Comparison of ENCODE assay signal across 9 mouse cellular contexts in genomic region chr14:51912391-51913061, GRCm38 (mm10). TPM values are rescaled to one million over a fixed set of nuclear protein-coding genes. Genes with fewer than 3 reads are reported as not detected.
DNase-seq lines count a peak whose midpoint lies in the region; ATAC-seq lines count a peak whose summit lies in the region.
"Had no signal": no experiment of that assay in that cellular context is flagged by ENCODE, and none has a peak within 500 bp of the region (broad histone marks: within the 10 kb centered on the region; RNA-seq: fewer than 3 reads in every experiment).

No protein-coding gene starts in this region.

- peak; percentile 97 for DNase-seq in heart, adult 11 months
- DNase-seq in heart, postnatal 25 days (ENCODE audit: low spot score) = no peak
- peak; percentile 35 to 60 for DNase-seq in heart, postnatal 36 days
- peak; percentile 78 for DNase-seq in skeletal muscle tissue, adult 2 months (ENCODE audit: low read depth, low spot score)
- DNase-seq in layer of hippocampus, adult 18-20 months (ENCODE audit: low spot score in 2 of 2) = no peak
- DNase-seq in yolk sac, embryonic 10.5 days (ENCODE audit: low spot score) = no peak

- peak overlapping the region; percentile 97 for H3K4me2 ChIP-seq in limb, embryonic 13.5 days (replicated peaks)

- peak overlapping the region; percentile 86 for H3K27ac ChIP-seq in brown adipose tissue, adult 24 weeks (replicated peaks; ENCODE audit: low read depth, low read length)
- peak overlapping the region; percentile 91; the same call in 1 of the 2 replicates for H3K27ac ChIP-seq in limb, embryonic 13.5 days
- H3K27ac ChIP-seq: macrophage had no signal

- intact Hi-C loops in heart, postnatal 25 days (cut with DNase I) = no loop called here
- intact Hi-C loops in heart, postnatal 36 days (cut with DNase I) = no loop called here

- 0 out of 2 replicates have a peak, but pooled peaks have one; percentile 7 for ATAC-seq in limb, embryonic 13.5 days (ENCODE audit: low FRiP score, low read depth)

- H3K9ac ChIP-seq in limb, embryonic 13.5 days = peak overlapping the region; percentile 69

- 9% methylated on average over 14 of the region's 14 CpGs for WGBS in limb, embryonic 13.5 days

- H3K4me1 ChIP-seq in brown adipose tissue, adult 24 weeks (ENCODE audit: control insufficient read depth, insufficient read depth, insufficient read length, low read length) = no peaks in the 10 kb centered on the region
- H3K4me1 ChIP-seq in limb, embryonic 13.5 days = peaks cover 33% of the 10 kb centered on the region

- H3K4me3 ChIP-seq in brown adipose tissue, adult 24 weeks (ENCODE audit: insufficient read depth, low read depth, low read length) = peak overlapping the region; percentile 90
- H3K4me3 ChIP-seq in limb, embryonic 13.5 days = peak overlapping the region; percentile 61

- peaks cover 20% of the 10 kb centered on the region for H3K36me3 ChIP-seq in limb, embryonic 13.5 days

- no peaks in the 10 kb centered on the region for H3K9me3 ChIP-seq in limb, embryonic 13.5 days

- peaks cover 5% of the 10 kb centered on the region; the same call in 1 of the 2 replicates for H3K27me3 ChIP-seq in limb, embryonic 13.5 days

RNA-seq across cellular contexts. Expression of gene Ndrg2, which starts 1.4 kb away (rescaled TPM):
- total RNA-seq in heart, postnatal 25 days (2021) = 1,000 to 10,000 TPM; 1,299 to 1,387 TPM
- polyA plus RNA-seq in brown adipose tissue, adult 24 weeks (2012; ENCODE audit: insufficient read depth, insufficient read length, missing spikeins) = 243 and 259 TPM in 2 replicates
- total RNA-seq in heart, postnatal 36 days (2021) = 1,000 to 10,000 TPM; 1,444 to 1,487 TPM
- 53.1 and 61.8 TPM in 2 replicates for polyA plus RNA-seq in limb, embryonic 13.5 days (2015; fragmentation: Nextera tagmentation; extraction: Ambion mirVana)
- total RNA-seq in layer of hippocampus, adult 18-20 months (2021) = 1,000 to 10,000 TPM in 1 of 2 experiments, 100 to 1,000 TPM in 1; 922 to 1,028 TPM
- polyA plus RNA-seq: macrophage had no signal

RNA-seq across cellular contexts. Expression of gene Tppp2, which starts 5.7 kb away (rescaled TPM):
- not detected for total RNA-seq in heart, postnatal 25 days (2021)
- not detected in 2 replicates for polyA plus RNA-seq in brown adipose tissue, adult 24 weeks (2012; ENCODE audit: insufficient read depth, insufficient read length, missing spikeins)
- not detected for total RNA-seq in heart, postnatal 36 days (2021)
- not detected in 2 replicates for polyA plus RNA-seq in limb, embryonic 13.5 days (2015; fragmentation: Nextera tagmentation; extraction: Ambion mirVana)
- total RNA-seq in layer of hippocampus, adult 18-20 months (2021) = not detected
- polyA plus RNA-seq: macrophage had no signal

RNA-seq across cellular contexts. Expression of gene Rnase13, which starts 10.0 kb away (rescaled TPM):
- total RNA-seq in heart, postnatal 25 days (2021) = not detected
- not detected in 2 replicates for polyA plus RNA-seq in brown adipose tissue, adult 24 weeks (2012; ENCODE audit: insufficient read depth, insufficient read length, missing spikeins)
- total RNA-seq in heart, postnatal 36 days (2021) = not detected
- not detected in 2 replicates for polyA plus RNA-seq in limb, embryonic 13.5 days (2015; fragmentation: Nextera tagmentation; extraction: Ambion mirVana)
- total RNA-seq in layer of hippocampus, adult 18-20 months (2021) = not detected
- polyA plus RNA-seq: macrophage had no signal

RNA-seq across cellular contexts. Expression of gene Slc39a2, which starts 19.8 kb away (rescaled TPM):
- under 1 TPM in 1 of 2 experiments, not detected in 1; 0.36 TPM for total RNA-seq in heart, postnatal 25 days (2021)
- polyA plus RNA-seq in brown adipose tissue, adult 24 weeks (2012; ENCODE audit: insufficient read depth, insufficient read length, missing spikeins) = not detected in 2 replicates
- under 1 TPM; 0.11 to 0.22 TPM for total RNA-seq in heart, postnatal 36 days (2021)
- 1.4 and 1.6 TPM in 2 replicates for polyA plus RNA-seq in limb, embryonic 13.5 days (2015; fragmentation: Nextera tagmentation; extraction: Ambion mirVana)
- total RNA-seq in layer of hippocampus, adult 18-20 months (2021) = 1 to 10 TPM; 6.7 to 8.0 TPM

RNA-seq across cellular contexts. Expression of gene Mettl17, which starts 27.9 kb away (rescaled TPM):
- 10 to 100 TPM; 19.8 to 20.9 TPM for total RNA-seq in heart, postnatal 25 days (2021)
- polyA plus RNA-seq in brown adipose tissue, adult 24 weeks (2012; ENCODE audit: insufficient read depth, insufficient read length, missing spikeins) = 8.3 and 21.2 TPM in 2 replicates
- 10 to 100 TPM; 19.3 to 24.4 TPM for total RNA-seq in heart, postnatal 36 days (2021)
- 52.1 and 62.2 TPM in 2 replicates for polyA plus RNA-seq in limb, embryonic 13.5 days (2015; fragmentation: Nextera tagmentation; extraction: Ambion mirVana)
- 10 to 100 TPM; 29.0 to 43.2 TPM for total RNA-seq in layer of hippocampus, adult 18-20 months (2021)

Comparison
In these comparisons a context has a peak if more than half of its experiments do, and no peak if none do; other contexts are left out.
1. DNase-seq: peak in heart, adult 11 months (single experiment), heart, postnatal 36 days (2 of 2) and skeletal muscle tissue, adult 2 months (single experiment); none in heart, postnatal 25 days (single experiment), layer of hippocampus, adult 18-20 months (0 of 2) and yolk sac, embryonic 10.5 days (single experiment).